Mouse (Mus musculus): Measurements from ENCODE around the gene Zbtb6. TPM values are rescaled to one million over a fixed set of nuclear protein-coding genes. Genes with fewer than 3 reads are reported as not detected.

Gene Zbtb6
- total and polyA plus RNA-seq, 2 experiments from 2014 or later: 2.3 to 7.4 TPM

DNA sequence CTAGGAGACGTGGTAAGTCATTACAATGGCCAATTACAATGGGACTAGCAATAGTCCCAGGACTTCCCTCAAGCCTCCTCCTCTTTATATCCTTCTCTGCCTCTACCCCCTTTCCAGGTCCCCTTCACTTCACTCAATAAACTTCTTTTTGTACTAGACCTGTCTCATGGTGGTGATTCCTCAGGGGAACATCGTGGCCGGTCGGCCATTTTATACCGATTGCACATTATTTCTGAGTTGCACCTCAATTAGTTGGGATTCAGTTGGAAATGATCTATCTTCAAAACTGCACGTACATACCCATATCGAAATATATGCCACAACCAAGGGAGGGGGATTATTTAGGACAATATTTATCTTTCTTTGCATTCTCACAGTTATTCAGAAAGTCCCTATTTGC is 11.4 kb downstream of the Zbtb6 start:
- TF ChIP-seq CTCF (IDR thresholded peaks at IDR 0.05; ENCODE audit: low read depth) (no peak), EP300 (IDR thresholded peaks at IDR 0.05; ENCODE audit: low read depth) (no peak)
- H3K4me3 ChIP-seq (ENCODE audit: low read depth, low read length): peak overlapping the region; percentile 86
- ATAC-seq (ENCODE audit: insufficient read depth, low read depth): no peak
- WGBS: 36% methylated on average over 7 of the region's 7 CpGs
- peaks cover 14% of the 10 kb centered on the region for H3K4me1 ChIP-seq (ENCODE audit: control insufficient read depth, insufficient read depth)
- peak overlapping the region; percentile 88 for H3K4me2 ChIP-seq (ENCODE audit: low read depth, low read length)
- H3K27me3 ChIP-seq (ENCODE audit: control insufficient read depth, insufficient read depth, low read length): no peaks in the 10 kb centered on the region
- H3K27ac ChIP-seq (ENCODE audit: low read depth): peak overlapping the region; percentile 93; the same call in 1 of the 2 replicates
- H3K9me3 ChIP-seq (replicated peaks; ENCODE audit: control insufficient read depth, low read length): no peaks in the 10 kb centered on the region
- H3K9ac ChIP-seq (replicated peaks; ENCODE audit: low read depth, low read length): 0 out of 2 replicates have a peak overlapping the region, but pooled peaks have one; percentile 83
- peaks cover 21% of the 10 kb centered on the region for H3K36me3 ChIP-seq (replicated peaks; ENCODE audit: control insufficient read depth, insufficient read depth, low read length)
- DNase-seq (ENCODE audit: low spot score): no peak

DNA sequence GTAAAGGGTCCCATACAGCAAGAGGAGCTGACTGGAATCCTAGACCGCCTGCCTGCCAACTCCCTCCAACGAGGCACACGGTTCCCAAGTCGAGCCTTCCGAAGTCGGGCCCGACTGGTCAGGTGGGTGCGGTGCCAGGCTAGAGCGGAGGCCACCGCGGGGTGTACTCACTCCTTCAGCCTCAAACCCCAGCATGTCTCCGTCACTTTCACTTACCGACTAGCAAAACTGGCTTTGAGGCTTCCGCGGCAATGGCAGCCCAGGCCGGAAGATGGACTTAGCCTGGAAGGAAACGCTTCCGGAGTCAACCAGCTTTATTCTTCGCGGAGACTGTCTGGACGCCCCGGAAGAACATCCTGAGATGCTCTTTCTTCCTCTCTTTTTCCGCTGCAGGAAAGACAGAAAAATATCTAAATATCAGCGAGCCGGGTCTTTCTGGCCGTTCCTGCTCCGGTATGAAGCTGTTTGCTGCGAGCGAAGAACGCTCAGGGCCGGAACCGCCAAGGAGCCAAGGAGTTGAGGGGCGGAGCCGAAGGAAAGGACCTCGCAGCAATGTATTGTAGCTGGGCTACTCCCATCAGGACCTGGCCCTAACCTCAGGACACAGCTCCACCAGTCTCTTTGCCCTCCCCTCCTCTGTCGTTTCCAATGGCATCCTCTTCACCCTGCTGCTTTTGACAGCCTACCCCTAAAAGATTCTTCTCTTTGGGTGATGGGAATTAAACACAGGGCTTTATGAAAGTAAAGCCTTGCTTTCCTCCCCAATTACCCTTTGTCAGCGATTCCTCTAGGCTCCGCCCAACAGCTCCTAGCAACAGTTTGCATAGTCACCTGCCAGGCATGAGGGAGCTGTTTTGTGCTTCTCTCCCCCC is 12.1 kb downstream of the Zbtb6 start:
- peak overlapping the region; percentile 88 for H3K4me2 ChIP-seq (ENCODE audit: low read depth, low read length)
- H3K4me3 ChIP-seq (ENCODE audit: low read depth, low read length): peak overlapping the region; percentile 86
- H3K9me3 ChIP-seq (replicated peaks; ENCODE audit: control insufficient read depth, low read length): no peaks in the 10 kb centered on the region
- DNase-seq (ENCODE audit: low spot score) (peak; percentile 93), ATAC-seq (ENCODE audit: insufficient read depth, low read depth) (peak; percentile 94)
- under 1% methylated on average over 38 of the region's 38 CpGs for WGBS
- peak overlapping the region; percentile 93 for H3K27ac ChIP-seq (ENCODE audit: low read depth)
- H3K27me3 ChIP-seq (ENCODE audit: control insufficient read depth, insufficient read depth, low read length): no peaks in the 10 kb centered on the region
- peaks cover 14% of the 10 kb centered on the region for H3K4me1 ChIP-seq (ENCODE audit: control insufficient read depth, insufficient read depth)
- H3K9ac ChIP-seq (replicated peaks; ENCODE audit: low read depth, low read length): peak overlapping the region; percentile 83
- peaks cover 14% of the 10 kb centered on the region for H3K36me3 ChIP-seq (replicated peaks; ENCODE audit: control insufficient read depth, insufficient read depth, low read length)
- 0 out of 2 replicates have a peak, but pooled peaks have one; percentile 53 for TF ChIP-seq EP300 (IDR thresholded peaks at IDR 0.05; ENCODE audit: low read depth)
- TF ChIP-seq CTCF (IDR thresholded peaks at IDR 0.05; ENCODE audit: low read depth): no peak

DNA sequence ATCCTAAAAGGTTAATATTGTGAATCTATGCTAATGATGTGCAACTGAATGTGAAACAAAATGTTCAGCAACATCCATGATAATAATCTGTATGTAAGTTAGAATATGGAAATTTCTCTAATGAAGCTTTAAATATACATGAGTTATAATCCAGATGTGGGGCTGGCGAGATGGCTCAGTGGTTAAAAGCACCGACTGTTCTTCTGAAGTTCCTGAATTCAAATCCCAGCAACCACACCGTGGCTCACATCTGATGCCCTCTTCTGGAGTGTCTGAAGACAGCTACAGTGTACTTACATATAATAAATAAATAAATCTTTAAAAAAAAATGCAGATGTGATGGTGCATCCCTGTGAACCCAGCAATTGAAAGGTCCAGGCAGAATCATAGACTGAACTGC is 19.3 kb downstream of the Zbtb6 start:
- Histone ChIP-seq H3K9me3 (replicated peaks; ENCODE audit: control insufficient read depth, low read length) (no peaks in the 10 kb centered on the region), H3K4me3 (ENCODE audit: low read depth, low read length) (no peak overlapping the region), H3K9ac (replicated peaks; ENCODE audit: low read depth, low read length) (no peak overlapping the region), H3K4me1 (ENCODE audit: control insufficient read depth, insufficient read depth) (peaks cover 7% of the 10 kb centered on the region), H3K27ac (ENCODE audit: low read depth) (no peak overlapping the region), H3K36me3 (replicated peaks; ENCODE audit: control insufficient read depth, insufficient read depth, low read length) (peaks cover 3% of the 10 kb centered on the region), H3K4me2 (ENCODE audit: low read depth, low read length) (no peak overlapping the region), H3K27me3 (ENCODE audit: control insufficient read depth, insufficient read depth, low read length) (no peaks in the 10 kb centered on the region)
- TF ChIP-seq CTCF (IDR thresholded peaks at IDR 0.05; ENCODE audit: low read depth): no peak
- TF ChIP-seq EP300 (IDR thresholded peaks at IDR 0.05; ENCODE audit: low read depth): no peak
- ATAC-seq (ENCODE audit: insufficient read depth, low read depth) (no peak), DNase-seq (ENCODE audit: low spot score) (no peak)
- 60% methylated on average over 3 of the region's 3 CpGs for WGBS

DNA sequence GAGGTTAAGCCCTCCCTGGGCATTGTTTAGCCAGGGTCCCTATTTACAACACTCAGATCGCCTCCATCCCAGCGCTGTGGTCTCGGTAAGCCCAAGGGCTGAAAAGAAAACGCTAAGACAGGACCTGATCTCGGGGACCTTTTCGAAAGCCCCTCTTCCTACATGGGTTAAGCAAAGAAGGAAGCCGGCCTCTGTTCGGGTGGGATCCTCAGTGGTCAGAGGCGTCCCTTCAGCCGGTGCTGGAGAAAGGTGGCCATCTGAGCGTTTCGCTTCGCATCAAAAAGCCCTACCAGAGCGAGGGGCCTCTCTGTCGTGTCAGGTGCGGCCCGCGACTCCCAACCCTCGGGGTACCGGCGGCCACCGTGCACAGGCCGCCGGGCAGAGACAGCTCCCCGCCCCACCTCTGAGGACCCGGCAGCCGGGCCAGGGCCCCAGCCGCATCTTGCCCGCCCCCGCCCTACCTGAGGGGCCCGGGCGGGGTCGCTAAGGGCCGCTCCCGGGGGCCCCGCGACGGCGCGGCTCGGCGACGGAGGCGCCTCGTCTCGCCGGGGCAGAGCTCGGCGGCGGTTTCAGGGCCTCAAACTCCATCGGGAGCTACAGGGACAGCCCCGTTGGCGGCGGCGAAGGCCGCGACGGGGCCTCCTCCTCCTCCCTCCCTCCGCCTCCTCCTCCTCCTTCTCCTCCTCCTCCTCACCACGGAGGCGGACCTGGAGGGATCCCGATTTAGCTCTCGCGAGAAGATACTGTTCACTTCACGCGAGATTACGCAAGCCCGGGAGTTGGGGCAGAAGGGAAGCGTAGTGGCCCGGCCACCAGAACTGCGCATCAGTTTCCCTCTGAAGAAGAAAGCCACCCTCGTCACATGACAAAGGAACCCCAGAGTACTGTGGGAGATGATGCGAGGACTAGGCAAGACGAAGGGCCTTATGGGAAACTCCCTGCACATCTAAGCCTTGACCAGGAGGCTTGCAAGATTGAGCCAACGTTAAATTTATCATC is 20.4 kb downstream of the Zbtb6 start, which contains the start of gene Rc3h2:
Rc3h2 (minus strand) TSS at position 598 of the 999 bp plus-strand sequence.
- peak within 1 kb of the TSS; percentile 97 for H3K9ac ChIP-seq (replicated peaks; ENCODE audit: low read depth, low read length)
- no peaks in the 10 kb centered on the region; the same call in 1 of the 2 replicates for H3K36me3 ChIP-seq (replicated peaks; ENCODE audit: control insufficient read depth, insufficient read depth, low read length)
- H3K4me1 ChIP-seq (ENCODE audit: control insufficient read depth, insufficient read depth): peaks cover 7% of the 10 kb centered on the region
- DNase-seq (ENCODE audit: low spot score): peak; percentile 98
- no peaks in the 10 kb centered on the region for H3K27me3 ChIP-seq (ENCODE audit: control insufficient read depth, insufficient read depth, low read length)
- under 1% methylated on average over 62 of the region's 75 CpGs for whole genome bisulfite sequencing
- H3K27ac ChIP-seq (ENCODE audit: low read depth): peak within 1 kb of the TSS; percentile 88
- ATAC-seq (ENCODE audit: insufficient read depth, low read depth): peak; percentile 98
- TF ChIP-seq CTCF (IDR thresholded peaks at IDR 0.05; ENCODE audit: low read depth) (no peak), EP300 (IDR thresholded peaks at IDR 0.05; ENCODE audit: low read depth) (peak; percentile 76; the same call in 1 of the 2 replicates)
- no peaks in the 10 kb centered on the region for H3K9me3 ChIP-seq (replicated peaks; ENCODE audit: control insufficient read depth, low read length)
- peak within 1 kb of the TSS; percentile 94 for H3K4me3 ChIP-seq (ENCODE audit: low read depth, low read length)
- peak within 1 kb of the TSS; percentile 78 for H3K4me2 ChIP-seq (ENCODE audit: low read depth, low read length)

DNA sequence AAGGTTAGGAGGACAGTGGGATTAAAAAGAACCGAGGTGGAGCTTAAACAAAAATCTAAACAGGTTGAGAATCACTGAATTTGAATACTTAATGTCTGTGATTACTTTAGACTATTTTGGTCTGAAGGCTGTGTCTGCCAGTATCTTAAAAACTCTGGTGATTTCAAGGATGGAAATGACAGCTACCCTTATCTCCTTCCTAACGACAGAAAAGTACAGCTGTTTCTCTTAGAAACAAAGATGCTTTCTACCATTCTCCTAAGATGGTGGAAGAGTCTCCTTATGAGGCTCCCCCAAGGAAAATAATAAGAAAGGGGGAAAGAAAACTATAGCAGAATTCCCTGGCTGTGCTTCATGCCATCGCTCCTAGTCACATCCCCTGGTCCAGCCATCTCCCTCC is 21.1 kb downstream of the Zbtb6 start:
- Histone ChIP-seq H3K4me2 (ENCODE audit: low read depth, low read length) (peak overlapping the region; percentile 78), H3K4me1 (ENCODE audit: control insufficient read depth, insufficient read depth) (peaks cover 7% of the 10 kb centered on the region), H3K27ac (ENCODE audit: low read depth) (peak overlapping the region; percentile 88), H3K9me3 (replicated peaks; ENCODE audit: control insufficient read depth, low read length) (no peaks in the 10 kb centered on the region), H3K4me3 (ENCODE audit: low read depth, low read length) (peak overlapping the region; percentile 94), H3K27me3 (ENCODE audit: control insufficient read depth, insufficient read depth, low read length) (no peaks in the 10 kb centered on the region), H3K36me3 (replicated peaks; ENCODE audit: control insufficient read depth, insufficient read depth, low read length) (no peaks in the 10 kb centered on the region), H3K9ac (replicated peaks; ENCODE audit: low read depth, low read length) (peak overlapping the region; percentile 97)
- DNase-seq (ENCODE audit: low spot score) (no peak), ATAC-seq (ENCODE audit: insufficient read depth, low read depth) (no peak)
- no peak for TF ChIP-seq EP300 (IDR thresholded peaks at IDR 0.05; ENCODE audit: low read depth)
- no peak for TF ChIP-seq CTCF (IDR thresholded peaks at IDR 0.05; ENCODE audit: low read depth)
- WGBS: 8% methylated on average over 3 of the region's 3 CpGs
